Mouse (Mus musculus): ENCODE measurements around the gene Lmo1. TPM values are rescaled to one million over a fixed set of nuclear protein-coding genes. Genes with fewer than 3 reads are reported as not detected.

Gene Lmo1
- polyA plus RNA-seq, 1 experiment, result 0.89 TPM

DNA sequence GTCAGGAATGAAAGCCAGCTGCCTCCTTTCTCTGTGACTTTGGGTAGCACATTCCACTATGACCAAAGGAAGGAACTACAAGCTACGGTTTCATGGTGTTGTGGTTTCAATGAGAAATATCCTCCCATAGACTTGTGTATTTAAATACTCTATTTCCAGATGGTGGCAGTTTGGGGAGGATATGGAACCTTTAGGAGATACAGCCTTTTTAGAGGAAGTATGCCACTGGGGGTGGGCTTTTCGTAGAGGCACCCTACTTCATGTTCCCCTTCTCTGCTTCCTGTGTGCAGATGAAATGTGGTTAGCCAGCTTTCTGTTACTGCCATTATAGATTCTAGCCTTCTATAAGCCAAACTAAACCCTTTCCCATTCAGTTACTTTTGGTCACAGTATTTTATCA lies 34.8 kb upstream of the Lmo1 start:
- Histone ChIP-seq H3K4me1 (ENCODE audit: control insufficient read depth, insufficient read depth, insufficient read length) (no peaks in the 10 kb centered on the region; the same call in 1 of the 2 replicates), H3K27me3 (ENCODE audit: control insufficient read depth, insufficient read depth, low read length) (no peaks in the 10 kb centered on the region), H3K27ac (ENCODE audit: insufficient read depth, low read length) (no peak overlapping the region), H3K36me3 (ENCODE audit: control insufficient read depth, insufficient read depth, low read length) (no peaks in the 10 kb centered on the region), H3K4me3 (ENCODE audit: extremely low read depth, insufficient read depth, insufficient read length) (no peak overlapping the region)
- TF ChIP-seq POLR2A (IDR thresholded peaks at IDR 0.05; ENCODE audit: low read depth, low read length), result no peak
- no peak for TF ChIP-seq CTCF (IDR thresholded peaks at IDR 0.05; ENCODE audit: extremely low read depth, insufficient read depth, insufficient read length, insufficient replicate concordance)
- DNase-seq (ENCODE audit: low read depth in 1 of 2, low spot score in 2 of 2), result no peak
- WGBS, result 5% methylated on average over 2 of the region's 2 CpGs

DNA sequence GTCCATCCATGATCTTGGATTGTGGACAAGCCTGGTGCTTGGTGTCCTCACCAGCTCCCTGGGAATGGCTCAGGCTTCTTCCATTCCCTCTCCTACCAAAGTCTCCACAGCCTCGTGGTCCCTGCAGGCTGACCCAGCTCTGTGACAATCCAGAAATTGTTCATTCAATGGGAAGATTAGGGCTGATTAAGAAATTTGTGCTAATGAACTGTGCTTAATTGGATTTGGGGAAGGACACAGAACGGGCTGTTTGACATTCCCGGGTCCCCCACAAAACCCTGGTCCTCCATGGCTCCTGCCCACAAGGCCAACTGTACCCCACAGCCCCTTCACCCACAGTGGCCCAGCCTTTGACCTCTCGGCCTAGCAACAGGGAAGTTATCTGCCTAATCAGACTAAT lies 32.8 kb upstream of the Lmo1 start:
- H3K27me3 ChIP-seq (ENCODE audit: control insufficient read depth, insufficient read depth, low read length), result no peaks in the 10 kb centered on the region
- DNase-seq (ENCODE audit: low read depth in 1 of 2, low spot score in 2 of 2), result no peak
- no peak overlapping the region for H3K27ac ChIP-seq (ENCODE audit: insufficient read depth, low read length)
- H3K36me3 ChIP-seq (ENCODE audit: control insufficient read depth, insufficient read depth, low read length), result no peaks in the 10 kb centered on the region
- H3K4me1 ChIP-seq (ENCODE audit: control insufficient read depth, insufficient read depth, insufficient read length), result no peaks in the 10 kb centered on the region; the same call in 1 of the 2 replicates
- WGBS, result 92% methylated on average over 4 of the region's 4 CpGs
- no peak for TF ChIP-seq POLR2A (IDR thresholded peaks at IDR 0.05; ENCODE audit: low read depth, low read length)
- TF ChIP-seq CTCF (IDR thresholded peaks at IDR 0.05; ENCODE audit: extremely low read depth, insufficient read depth, insufficient read length, insufficient replicate concordance), result no peak
- H3K4me3 ChIP-seq (ENCODE audit: extremely low read depth, insufficient read depth, insufficient read length), result no peak overlapping the region

DNA sequence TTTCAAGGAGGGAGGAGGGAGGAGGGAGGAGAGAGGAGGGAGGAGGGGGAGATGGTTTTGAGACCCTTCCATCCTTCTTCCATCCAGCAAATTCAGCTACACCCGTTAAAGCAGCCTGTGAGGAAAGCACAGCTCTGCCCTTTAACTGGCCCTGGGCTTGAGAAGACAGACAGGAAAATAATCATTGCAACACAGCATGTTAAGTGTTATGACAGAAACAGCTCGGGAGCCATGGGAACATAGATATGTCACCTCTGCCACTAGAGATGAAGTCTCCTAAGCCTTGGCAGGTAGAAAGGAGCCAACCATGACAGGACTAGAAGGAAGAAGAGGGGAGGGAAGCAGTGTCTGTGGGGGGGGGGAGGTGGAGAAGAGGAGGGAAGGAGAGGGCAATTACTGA lies 31.4 kb upstream of the Lmo1 start:
- Histone ChIP-seq H3K4me1 (ENCODE audit: control insufficient read depth, insufficient read depth, insufficient read length) (no peaks in the 10 kb centered on the region; the same call in 1 of the 2 replicates), H3K27ac (ENCODE audit: insufficient read depth, low read length) (no peak overlapping the region), H3K36me3 (ENCODE audit: control insufficient read depth, insufficient read depth, low read length) (no peaks in the 10 kb centered on the region), H3K4me3 (ENCODE audit: extremely low read depth, insufficient read depth, insufficient read length) (no peak overlapping the region), H3K27me3 (ENCODE audit: control insufficient read depth, insufficient read depth, low read length) (no peaks in the 10 kb centered on the region)
- DNase-seq (ENCODE audit: low read depth in 1 of 2, low spot score in 2 of 2), result no peak
- WGBS, result 74% methylated on average over 2 of the region's 2 CpGs
- no peak for TF ChIP-seq POLR2A (IDR thresholded peaks at IDR 0.05; ENCODE audit: low read depth, low read length)
- TF ChIP-seq CTCF (IDR thresholded peaks at IDR 0.05; ENCODE audit: extremely low read depth, insufficient read depth, insufficient read length, insufficient replicate concordance), result no peak

DNA sequence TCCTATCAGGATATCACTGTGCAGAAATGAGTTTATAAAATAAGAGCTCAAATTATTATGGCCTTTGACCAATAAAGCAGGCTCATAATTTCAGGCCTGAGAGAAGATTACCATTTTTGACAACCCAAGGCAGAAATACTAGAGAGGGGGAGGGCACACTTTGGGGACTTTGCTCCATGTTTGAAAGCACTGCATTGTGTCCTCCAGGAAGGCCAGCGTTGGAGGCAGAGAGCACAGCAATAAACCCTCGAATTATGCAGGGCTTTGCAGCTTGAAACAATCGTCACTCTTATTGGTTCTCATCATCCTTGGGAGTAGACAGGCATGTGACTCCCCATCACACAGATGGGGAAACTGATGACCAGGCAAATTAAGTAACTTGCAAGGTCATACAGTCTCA lies 28.1 kb upstream of the Lmo1 start:
- Histone ChIP-seq H3K4me1 (ENCODE audit: control insufficient read depth, insufficient read depth, insufficient read length) (no peaks in the 10 kb centered on the region), H3K27ac (ENCODE audit: insufficient read depth, low read length) (no peak overlapping the region), H3K4me3 (ENCODE audit: extremely low read depth, insufficient read depth, insufficient read length) (no peak overlapping the region), H3K36me3 (ENCODE audit: control insufficient read depth, insufficient read depth, low read length) (no peaks in the 10 kb centered on the region), H3K27me3 (ENCODE audit: control insufficient read depth, insufficient read depth, low read length) (no peaks in the 10 kb centered on the region)
- TF ChIP-seq CTCF (IDR thresholded peaks at IDR 0.05; ENCODE audit: extremely low read depth, insufficient read depth, insufficient read length, insufficient replicate concordance) (no peak), POLR2A (IDR thresholded peaks at IDR 0.05; ENCODE audit: low read depth, low read length) (no peak)
- 81% methylated on average over 3 of the region's 3 CpGs for whole genome bisulfite sequencing
- DNase-seq (ENCODE audit: low read depth in 1 of 2, low spot score in 2 of 2), result no peak

DNA sequence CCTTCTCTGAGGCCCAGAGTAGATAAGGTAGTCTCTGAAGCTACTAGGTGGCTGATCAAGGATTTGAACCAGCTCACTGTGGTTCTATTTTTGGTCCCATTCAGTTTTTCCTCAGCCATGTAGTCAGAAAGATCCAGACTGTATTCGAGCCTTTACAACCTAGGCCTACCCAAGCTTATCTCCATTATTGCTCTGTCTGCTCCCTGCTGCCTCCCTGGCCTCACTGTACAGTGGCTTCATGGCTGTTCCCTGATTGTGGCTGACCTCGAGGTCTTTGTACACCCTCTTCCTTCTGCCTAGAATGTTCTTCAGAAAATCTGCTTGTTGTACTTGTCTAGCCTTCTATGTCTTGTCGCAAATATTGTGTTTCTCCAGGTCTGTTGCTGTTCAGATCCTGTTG lies 25.6 kb upstream of the Lmo1 start:
- Histone ChIP-seq H3K4me3 (ENCODE audit: extremely low read depth, insufficient read depth, insufficient read length) (no peak overlapping the region), H3K27ac (ENCODE audit: insufficient read depth, low read length) (no peak overlapping the region), H3K27me3 (ENCODE audit: control insufficient read depth, insufficient read depth, low read length) (no peaks in the 10 kb centered on the region), H3K36me3 (ENCODE audit: control insufficient read depth, insufficient read depth, low read length) (no peaks in the 10 kb centered on the region), H3K4me1 (ENCODE audit: control insufficient read depth, insufficient read depth, insufficient read length) (no peaks in the 10 kb centered on the region)
- DNase-seq (ENCODE audit: low read depth in 1 of 2, low spot score in 2 of 2), result no peak
- TF ChIP-seq POLR2A (IDR thresholded peaks at IDR 0.05; ENCODE audit: low read depth, low read length), result no peak
- TF ChIP-seq CTCF (IDR thresholded peaks at IDR 0.05; ENCODE audit: extremely low read depth, insufficient read depth, insufficient read length, insufficient replicate concordance), result no peak
- WGBS, result 72% methylated on average over 3 of the region's 3 CpGs

DNA sequence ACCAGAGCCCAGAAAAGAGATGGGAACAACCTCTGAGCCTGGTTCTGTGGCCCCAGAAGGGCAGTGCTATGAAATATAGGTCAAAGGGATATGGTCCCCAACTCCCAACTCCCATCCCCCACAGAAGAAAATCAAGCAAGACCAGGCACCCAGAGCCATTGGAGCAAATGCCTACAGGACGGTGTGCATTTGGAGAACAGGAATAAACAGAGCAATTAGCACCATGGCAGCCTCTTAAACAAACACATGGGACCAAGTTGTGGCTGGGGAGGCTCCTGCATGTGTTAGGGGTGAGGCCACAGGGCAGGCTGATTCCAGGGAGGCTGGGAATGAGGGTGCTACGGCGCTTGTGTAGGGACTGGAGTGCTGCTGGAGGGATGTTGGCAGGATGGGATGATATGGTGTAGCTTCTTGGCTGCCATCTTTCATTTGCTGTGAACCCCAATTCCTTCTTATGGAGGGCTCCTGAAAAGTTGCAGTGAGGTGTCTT lies 22.2 kb upstream of the Lmo1 start:
- Histone ChIP-seq H3K4me3 (ENCODE audit: extremely low read depth, insufficient read depth, insufficient read length) (no peak overlapping the region), H3K27ac (ENCODE audit: insufficient read depth, low read length) (no peak overlapping the region), H3K36me3 (ENCODE audit: control insufficient read depth, insufficient read depth, low read length) (no peaks in the 10 kb centered on the region), H3K27me3 (ENCODE audit: control insufficient read depth, insufficient read depth, low read length) (no peaks in the 10 kb centered on the region), H3K4me1 (ENCODE audit: control insufficient read depth, insufficient read depth, insufficient read length) (no peaks in the 10 kb centered on the region)
- 87% methylated on average over 3 of the region's 3 CpGs for WGBS
- TF ChIP-seq POLR2A (IDR thresholded peaks at IDR 0.05; ENCODE audit: low read depth, low read length), result no peak
- TF ChIP-seq CTCF (IDR thresholded peaks at IDR 0.05; ENCODE audit: extremely low read depth, insufficient read depth, insufficient read length, insufficient replicate concordance), result no peak
- DNase-seq (ENCODE audit: low read depth in 1 of 2, low spot score in 2 of 2), result no peak

DNA sequence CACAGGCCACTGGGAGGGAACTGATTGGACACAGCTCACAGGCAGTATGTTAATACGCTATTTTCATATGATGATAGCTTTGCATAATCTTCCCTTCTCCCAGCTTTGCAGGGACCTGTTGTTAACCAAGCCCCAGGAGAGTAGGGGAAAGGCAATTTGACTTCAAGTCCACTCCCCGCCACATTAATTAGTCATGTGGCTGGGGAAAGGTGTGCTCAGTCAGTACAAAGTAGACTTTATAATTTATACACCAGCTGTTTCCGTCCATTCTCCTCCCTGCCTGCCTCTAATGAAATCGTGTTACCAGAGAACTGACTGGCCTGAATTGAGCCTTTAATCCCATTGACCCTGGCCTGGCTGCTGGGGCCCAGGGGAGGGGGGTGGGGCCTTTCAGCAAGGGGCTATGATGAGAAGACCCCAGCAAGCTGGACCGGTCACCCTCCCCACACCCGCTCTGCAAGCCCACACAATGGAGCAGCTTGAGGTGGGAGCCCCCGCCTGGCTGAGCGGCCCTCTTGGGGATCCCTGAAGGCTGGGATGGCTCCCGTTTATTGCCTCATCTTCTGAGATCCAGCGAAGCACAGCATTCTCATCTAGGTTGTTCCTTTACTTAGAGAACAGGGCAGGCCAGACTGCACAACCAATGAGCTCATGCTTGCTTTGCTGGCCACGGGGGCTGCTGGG lies 21.5 kb upstream of the Lmo1 start:
- no peak for DNase-seq (ENCODE audit: low read depth in 1 of 2, low spot score in 2 of 2)
- TF ChIP-seq POLR2A (IDR thresholded peaks at IDR 0.05; ENCODE audit: low read depth, low read length) (no peak), CTCF (IDR thresholded peaks at IDR 0.05; ENCODE audit: extremely low read depth, insufficient read depth, insufficient read length, insufficient replicate concordance) (no peak)
- no peaks in the 10 kb centered on the region for H3K4me1 ChIP-seq (ENCODE audit: control insufficient read depth, insufficient read depth, insufficient read length)
- no peaks in the 10 kb centered on the region for H3K27me3 ChIP-seq (ENCODE audit: control insufficient read depth, insufficient read depth, low read length)
- no peaks in the 10 kb centered on the region for H3K36me3 ChIP-seq (ENCODE audit: control insufficient read depth, insufficient read depth, low read length)
- 80% methylated on average over 11 of the region's 11 CpGs for WGBS
- H3K4me3 ChIP-seq (ENCODE audit: extremely low read depth, insufficient read depth, insufficient read length), result no peak overlapping the region
- no peak overlapping the region for H3K27ac ChIP-seq (ENCODE audit: insufficient read depth, low read length)
